Mouse (Mus musculus): ENCODE data around the gene Ifi27l2b.
A peak's percentile ranks its signal among the peaks of the same experiment; 100 is the strongest.

The Ifi27l2b gene

GRCm38 (mm10) chr12:103434861-103435260 lies 22.2 kb downstream of the Ifi27l2b start:
- no peak for DNase-seq

- peak; percentile 82 for DNase-seq
These were observed 22.9 kb downstream of the Ifi27l2b start, which contains the start of gene Ifi27 for GRCm38 (mm10) chr12:103433986-103434731. Gene Ifi27 (plus strand): TSS chr12:103434211.

GRCm38 (mm10) chr12:103433430-103433829 lies 23.6 kb downstream of the Ifi27l2b start:
- no peak for DNase-seq

- no peak for DNase-seq
These were observed 30.3 kb downstream of the Ifi27l2b start for GRCm38 (mm10) chr12:103426710-103427109.

- peak; percentile 99 for DNase-seq
These were observed 31.1 kb downstream of the Ifi27l2b start, which contains the start of gene Ddx24 for GRCm38 (mm10) chr12:103425729-103426470. Gene Ddx24 (minus strand): TSS chr12:103425830.

GRCm38 (mm10) chr12:103425016-103425728 lies 31.9 kb downstream of the Ifi27l2b start:
- no peak for DNase-seq

- DNase-seq: peak; percentile 75
These were observed 48.9 kb downstream of the Ifi27l2b start for GRCm38 (mm10) chr12:103408144-103408543.

GRCm38 (mm10) chr12:103407720-103408119 lies 49.3 kb downstream of the Ifi27l2b start, which contains the start of gene 9330161L09Rik:
Gene 9330161L09Rik (minus strand): TSS chr12:103407820.
- no peak for DNase-seq

- DNase-seq: no peak
These were observed 52.9 kb downstream of the Ifi27l2b start for GRCm38 (mm10) chr12:103404131-103404530.
